Mouse (Mus musculus) retina, embryonic 14.5 days (tissue): ENCODE measurements around the gene Atp2b1.

Experiments
- DNase-seq: peaks from one replicate; pipeline ENCODE4 v3.0.0-alpha.2; 2015; ENCODE audit warnings: low spot score

Atp2b1 gene

GRCm38 (mm10) chr10:98916011-98916780, 2.0 kb downstream of the Atp2b1 start:
- peak; percentile 43 for DNase-seq

- no peak for DNase-seq
Observed at GRCm38 (mm10) chr10:98916781-98917340, 2.7 kb downstream of the Atp2b1 start.

- DNase-seq = no peak
Observed at GRCm38 (mm10) chr10:98925081-98925480, 10.9 kb downstream of the Atp2b1 start.

DNA sequence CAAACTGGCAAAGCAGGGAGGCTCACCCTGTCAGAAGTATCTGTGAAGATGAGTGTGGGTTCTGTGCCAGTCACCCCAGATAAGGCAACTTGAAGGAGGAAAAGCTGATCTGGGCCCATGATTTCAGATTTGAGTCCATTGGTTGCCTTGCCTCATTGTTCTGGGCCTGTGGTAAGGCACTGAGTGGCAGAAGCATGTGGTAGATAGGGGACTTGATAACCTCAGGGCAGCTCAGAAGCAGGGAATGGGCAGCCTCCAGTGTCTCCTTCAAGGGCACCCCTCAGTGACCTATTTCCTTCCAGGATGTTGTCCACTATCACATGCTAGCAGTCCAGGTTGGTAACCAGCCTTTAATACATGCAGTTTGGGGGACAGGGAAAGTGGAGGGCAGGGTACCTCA, 12.8 kb downstream of the Atp2b1 start:
- DNase-seq = no peak

DNA sequence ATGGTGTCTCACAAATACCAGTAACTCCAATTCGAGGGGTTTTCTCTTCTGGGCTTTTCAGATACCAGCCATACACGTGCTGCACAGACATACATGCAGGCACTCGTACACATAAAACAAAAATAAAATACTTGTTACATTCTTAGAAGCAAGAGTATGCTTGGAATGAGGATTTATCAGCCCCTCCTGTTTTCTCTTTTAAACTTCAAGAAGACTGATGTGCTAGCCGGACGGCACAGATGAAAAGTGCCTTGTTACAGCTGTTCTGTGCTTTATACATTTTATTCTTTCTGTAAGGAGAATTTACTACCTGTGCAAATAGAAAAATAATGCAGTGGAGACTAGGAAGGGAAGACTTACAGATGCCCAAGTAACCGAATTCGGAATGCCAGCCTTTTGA, 15.2 kb downstream of the Atp2b1 start:
- DNase-seq = no peak

GRCm38 (mm10) chr10:98930143-98930542, 15.9 kb downstream of the Atp2b1 start:
- DNase-seq = no peak

- no peak for DNase-seq
Observed at GRCm38 (mm10) chr10:98940137-98940536, 25.9 kb downstream of the Atp2b1 start.

- DNase-seq = no peak
Observed at GRCm38 (mm10) chr10:98940799-98941198, 26.6 kb downstream of the Atp2b1 start.

GRCm38 (mm10) chr10:98941991-98942390, 27.8 kb downstream of the Atp2b1 start:
- DNase-seq = no peak

- no peak for DNase-seq
Observed at GRCm38 (mm10) chr10:98942999-98943398, 28.8 kb downstream of the Atp2b1 start.

GRCm38 (mm10) chr10:98943894-98944293, 29.7 kb downstream of the Atp2b1 start:
- no peak for DNase-seq

DNA sequence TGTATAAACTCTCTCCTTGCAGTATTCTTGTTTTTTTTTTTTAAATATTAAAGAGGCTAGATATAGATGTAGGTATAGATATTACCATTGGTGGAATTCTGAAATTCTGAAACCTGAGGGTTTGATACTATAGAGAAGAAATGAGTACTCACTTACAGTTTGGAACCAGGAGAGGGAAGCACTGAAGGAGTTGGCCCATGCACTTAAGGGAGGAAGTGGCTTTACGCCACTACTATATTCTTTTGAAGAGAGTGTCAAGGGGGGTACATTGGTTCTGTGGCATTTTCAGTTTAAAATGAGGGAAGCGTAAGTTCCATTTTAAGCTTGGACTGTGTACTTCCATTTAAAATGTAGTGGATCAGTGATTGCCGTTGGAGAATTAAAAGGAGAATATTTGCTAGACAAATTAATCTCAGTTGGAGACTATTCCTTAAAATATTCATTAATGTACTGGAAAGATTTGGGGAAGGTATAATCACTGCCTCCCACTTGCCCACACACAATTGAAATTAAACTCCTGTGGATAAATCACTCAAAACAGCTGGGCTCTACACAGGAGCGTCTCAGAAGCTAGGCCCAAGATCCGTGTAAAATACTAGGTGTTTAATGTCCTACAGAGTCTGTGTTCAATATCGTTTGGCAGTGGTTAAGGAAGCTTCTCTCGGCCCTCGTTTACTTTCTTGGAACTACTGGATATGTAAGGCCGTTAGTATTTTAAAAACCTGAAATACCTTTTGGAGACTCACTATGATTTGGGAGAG, 32.0 kb downstream of the Atp2b1 start:
- DNase-seq = no peak

DNA sequence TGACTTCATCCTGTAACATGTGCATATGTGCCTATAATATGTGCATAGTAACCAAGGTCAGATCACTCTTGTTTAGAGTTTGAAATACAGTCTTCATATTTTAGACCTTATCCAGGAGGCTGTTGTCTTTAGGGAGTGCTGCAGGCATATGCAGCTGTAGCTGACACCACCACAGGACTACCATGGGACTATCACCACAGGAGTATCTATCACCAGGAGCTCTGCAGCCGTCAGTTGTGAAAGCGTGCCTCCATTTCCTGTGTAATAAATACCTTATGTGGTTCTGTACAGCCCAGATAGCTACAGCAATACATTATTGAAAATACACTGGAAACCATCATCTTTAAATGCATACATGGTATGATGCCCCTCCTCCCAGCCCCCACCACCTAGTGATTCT, 33.0 kb downstream of the Atp2b1 start:
- no peak for DNase-seq

DNA sequence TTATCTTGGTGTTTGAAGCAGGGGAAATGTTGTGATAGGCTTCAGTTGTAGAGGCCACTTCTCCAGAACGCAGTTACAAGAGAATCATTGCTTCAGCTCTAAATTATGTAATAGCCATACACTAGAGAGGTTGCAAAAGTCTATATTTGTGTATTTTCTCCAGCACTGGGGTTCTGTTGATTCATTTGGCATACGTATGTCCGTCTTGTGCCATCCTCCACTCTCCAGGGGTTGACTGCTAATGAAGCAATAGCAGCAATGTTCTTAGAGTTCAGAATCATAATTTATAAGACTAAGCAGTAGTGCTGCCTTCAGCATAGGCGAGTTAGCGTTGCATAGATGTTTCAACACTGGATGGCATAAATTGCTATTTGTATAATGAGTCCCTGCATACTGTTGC, 33.9 kb downstream of the Atp2b1 start:
- no peak for DNase-seq

GRCm38 (mm10) chr10:98949750-98950149, 35.5 kb downstream of the Atp2b1 start:
- DNase-seq = no peak

- no peak for DNase-seq
Observed at GRCm38 (mm10) chr10:98951286-98952270, 37.4 kb downstream of the Atp2b1 start.

DNA sequence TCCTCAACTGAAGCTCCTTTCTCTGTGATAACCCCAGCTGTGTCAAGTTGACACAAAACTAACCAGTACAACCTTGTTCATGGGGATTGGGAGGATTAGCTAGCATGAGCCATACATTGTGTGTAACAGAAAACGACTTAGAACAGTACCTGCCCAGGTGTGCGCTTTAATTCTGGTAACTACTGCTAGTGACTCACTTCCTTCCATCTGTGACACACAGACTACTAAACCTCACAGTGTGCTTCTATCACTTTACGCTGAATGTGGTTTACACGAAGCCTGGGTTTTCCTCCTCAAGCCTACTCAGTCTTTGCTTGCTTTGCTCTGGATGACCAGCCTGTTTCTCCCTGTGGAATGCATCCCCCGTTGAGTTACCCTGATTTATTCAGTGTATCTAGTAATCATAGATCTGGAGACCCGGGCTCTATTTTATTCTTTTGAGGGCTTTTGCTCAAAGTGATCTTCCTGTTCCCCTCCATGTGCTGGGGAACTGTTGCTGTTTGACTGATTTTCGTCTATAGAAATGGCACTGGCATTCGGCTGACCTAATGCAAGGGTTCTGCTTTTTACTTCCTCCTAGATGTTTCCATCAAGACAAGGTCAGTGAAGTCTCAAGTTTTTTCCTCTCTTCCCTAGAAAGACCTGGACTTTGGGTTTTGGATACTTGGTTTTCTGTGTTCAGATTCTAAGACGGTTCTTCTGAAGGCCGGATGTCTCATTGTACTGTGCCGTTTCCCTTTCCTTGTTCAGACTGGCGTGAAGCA, 40.2 kb downstream of the Atp2b1 start:
- no peak for DNase-seq

DNA sequence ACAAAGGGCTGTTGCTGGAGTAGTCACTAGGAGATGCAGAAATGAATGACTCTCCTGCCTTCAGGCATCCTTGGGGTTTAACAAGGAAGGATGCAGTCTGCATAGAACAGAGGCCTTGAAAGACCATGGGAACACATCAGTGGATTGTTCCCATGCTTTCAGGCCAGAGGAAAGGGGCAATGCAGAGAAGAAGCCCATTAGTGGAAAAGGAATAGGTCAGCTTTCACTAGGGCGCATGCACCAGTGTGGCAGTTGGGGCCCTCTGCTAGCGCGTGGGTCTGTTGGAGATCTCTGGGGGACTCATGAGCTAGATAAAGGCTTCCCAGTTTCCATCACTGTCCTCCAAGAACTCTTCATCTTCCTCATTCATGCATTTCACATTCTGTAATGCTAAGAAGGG, 41.9 kb downstream of the Atp2b1 start:
- DNase-seq = no peak

DNA sequence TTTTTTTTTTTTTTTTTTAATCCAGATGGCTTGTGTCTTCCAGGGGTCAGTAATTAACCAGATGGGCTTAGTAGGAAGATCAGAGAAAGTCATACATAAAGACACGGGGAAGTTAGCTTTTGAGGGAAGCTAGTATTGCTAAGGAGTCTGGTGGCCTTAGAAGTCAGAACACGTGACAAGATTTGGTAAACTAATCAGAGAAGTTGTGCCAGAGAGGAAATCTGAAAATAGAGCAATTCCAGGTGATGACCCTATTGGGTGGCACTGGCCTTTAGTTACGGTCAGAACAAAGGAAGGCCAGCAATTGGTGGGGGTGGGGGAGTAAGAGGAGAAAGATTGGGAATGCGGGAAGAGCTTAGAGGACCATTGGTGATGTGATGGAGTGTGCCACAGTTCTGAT, 44.5 kb downstream of the Atp2b1 start:
- no peak for DNase-seq

GRCm38 (mm10) chr10:98959385-98959784, 45.2 kb downstream of the Atp2b1 start:
- DNase-seq = no peak

- no peak for DNase-seq
Observed at GRCm38 (mm10) chr10:98960911-98961310, 46.7 kb downstream of the Atp2b1 start.
